Mouse (Mus musculus) ovary, adult 18-20 months (tissue): Measurements from ENCODE around the gene Pcdh9.

Experiments used
- DNase-seq: peaks from one replicate; pipeline ENCODE4 v3.0.0; 2022; ENCODE audit warnings: low spot score, mixed read lengths

The Pcdh9 gene

GRCm38 (mm10) chr14:93169201-93169600, 721.3 kb downstream of the Pcdh9 start:
- DNase-seq = no peak

GRCm38 (mm10) chr14:93168367-93168766, 722.1 kb downstream of the Pcdh9 start:
- DNase-seq = no peak

- DNase-seq = no peak
Measured at GRCm38 (mm10) chr14:93143414-93143813, 747.1 kb downstream of the Pcdh9 start.

GRCm38 (mm10) chr14:93142076-93142475, 748.4 kb downstream of the Pcdh9 start:
- no peak for DNase-seq

- no peak for DNase-seq
Measured at GRCm38 (mm10) chr14:93126993-93127392, 763.5 kb downstream of the Pcdh9 start.

- no peak for DNase-seq
Measured at GRCm38 (mm10) chr14:93102755-93103154, 787.7 kb downstream of the Pcdh9 start.

- no peak for DNase-seq
Measured at GRCm38 (mm10) chr14:93095081-93095480, 795.4 kb downstream of the Pcdh9 start.

- DNase-seq = no peak
Measured at GRCm38 (mm10) chr14:93092806-93093205, 797.7 kb downstream of the Pcdh9 start.

GRCm38 (mm10) chr14:93085646-93086045, 804.8 kb downstream of the Pcdh9 start:
- DNase-seq = no peak

- no peak for DNase-seq
Measured at GRCm38 (mm10) chr14:93083140-93083539, 807.3 kb downstream of the Pcdh9 start.

GRCm38 (mm10) chr14:93080910-93081309, 809.6 kb downstream of the Pcdh9 start:
- no peak for DNase-seq

GRCm38 (mm10) chr14:93075761-93076160, 814.7 kb downstream of the Pcdh9 start:
- no peak for DNase-seq

GRCm38 (mm10) chr14:93072346-93072745, 818.1 kb downstream of the Pcdh9 start:
- DNase-seq = no peak

- no peak for DNase-seq
Measured at GRCm38 (mm10) chr14:93070140-93070539, 820.3 kb downstream of the Pcdh9 start.

GRCm38 (mm10) chr14:93067411-93068336, 822.8 kb downstream of the Pcdh9 start:
- no peak for DNase-seq

GRCm38 (mm10) chr14:93066732-93067410, 823.6 kb downstream of the Pcdh9 start:
- no peak for DNase-seq

GRCm38 (mm10) chr14:93061824-93062620, 828.5 kb downstream of the Pcdh9 start:
- DNase-seq = no peak

- no peak for DNase-seq
Measured at GRCm38 (mm10) chr14:93058799-93059198, 831.7 kb downstream of the Pcdh9 start.

GRCm38 (mm10) chr14:93055997-93056396, 834.5 kb downstream of the Pcdh9 start:
- DNase-seq = no peak

GRCm38 (mm10) chr14:93040591-93040990, 849.9 kb downstream of the Pcdh9 start:
- no peak for DNase-seq

- no peak for DNase-seq
Measured at GRCm38 (mm10) chr14:93039326-93040221, 850.9 kb downstream of the Pcdh9 start.
